Comparison of ENCODE assay signal across 9 mouse cellular contexts in the genomic region with DNA sequence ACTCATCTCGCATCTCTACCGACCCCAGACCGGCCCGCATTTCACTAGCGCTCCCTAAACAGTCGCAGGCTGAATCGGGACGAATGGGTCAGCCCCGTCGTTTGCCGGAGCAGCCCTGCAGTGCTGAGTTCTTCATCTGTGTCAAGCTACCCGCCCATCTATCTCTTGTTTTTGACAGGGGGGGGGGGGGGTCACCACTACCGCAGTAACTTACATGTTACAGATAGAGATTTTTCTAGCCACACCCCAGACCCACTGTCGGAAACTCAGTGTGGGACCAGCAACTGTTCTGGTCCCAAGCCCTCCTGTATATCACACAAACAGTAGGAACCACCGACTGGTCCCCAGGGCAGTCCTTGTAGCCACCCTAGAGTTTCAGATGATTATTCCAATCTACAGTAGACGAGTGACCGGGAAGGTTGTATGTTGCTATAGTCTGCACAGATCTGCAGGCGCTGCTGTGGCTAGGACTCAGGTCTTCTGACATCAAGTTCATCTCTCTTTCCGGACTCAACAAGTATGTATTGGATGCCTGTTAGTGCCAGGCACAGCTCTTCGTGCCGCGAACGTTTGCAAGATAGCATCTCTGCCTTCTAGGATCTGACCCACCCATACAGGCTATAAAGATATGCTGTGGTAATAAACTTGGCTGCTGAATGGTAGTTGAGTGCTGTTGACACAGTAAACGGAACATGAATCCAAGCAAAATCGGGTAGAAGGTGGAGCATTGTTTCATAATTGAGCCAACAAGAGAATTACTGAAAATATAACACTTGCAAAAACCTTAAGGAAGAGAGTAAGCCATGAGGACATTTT. TPM values are rescaled to one million over a fixed set of nuclear protein-coding genes. Genes with fewer than 3 reads are reported as not detected.
DNase-seq lines count a peak whose midpoint lies in the region; ATAC-seq and TF ChIP-seq lines count a peak whose summit lies in the region.
"Had no signal": no experiment of that assay in that cellular context is flagged by ENCODE, and none has a peak within 500 bp of the region (broad histone marks: within the 10 kb centered on the region; RNA-seq: fewer than 3 reads in every experiment).

No protein-coding gene starts in this region.

- peak overlapping the region; percentile 71 for H3K4me2 ChIP-seq in liver, embryonic 11.5 days
- peak overlapping the region; percentile 69 for H3K4me2 ChIP-seq in stomach, embryonic 16.5 days (ENCODE audit: low read depth, low read length)

- no peak for TF ChIP-seq CTCF in thymus, adult 2 months (IDR thresholded peaks at IDR 0.05; ENCODE audit: borderline replicate concordance, control insufficient read depth, extremely low read depth, insufficient read depth, low read length, poor library complexity)

- ATAC-seq in erythroblast, adult 5-6 weeks (replicated peaks; ENCODE audit: low FRiP score, poor library complexity, severe bottlenecking): no peak
- no peak for ATAC-seq in liver, embryonic 11.5 days (replicated peaks; ENCODE audit: low FRiP score)
- 0 out of 2 replicates have a peak, but pooled peaks have one; percentile 3 for ATAC-seq in stomach, embryonic 16.5 days (ENCODE audit: insufficient read depth, low FRiP score)

- no peak for TF ChIP-seq POLR2A in thymus, adult 2 months (IDR thresholded peaks at IDR 0.05; ENCODE audit: control insufficient read depth, extremely low read depth, insufficient read depth, low read length, poor library complexity)

- H3K9me3 ChIP-seq in erythroblast, embryonic 14.5 days (ENCODE audit: control insufficient read depth, low read length): no peaks in the 10 kb centered on the region
- no peaks in the 10 kb centered on the region for H3K9me3 ChIP-seq in liver, embryonic 11.5 days (ENCODE audit: control insufficient read depth, low read length)
- no peaks in the 10 kb centered on the region for H3K9me3 ChIP-seq in stomach, embryonic 16.5 days (replicated peaks; ENCODE audit: control insufficient read depth, low read length)

- WGBS in thymus, adult 2 months: 40% methylated on average over 25 of the region's 25 CpGs
- WGBS in liver, embryonic 11.5 days: 34% methylated on average over 25 of the region's 25 CpGs
- WGBS in stomach, embryonic 16.5 days: 27% methylated on average over 25 of the region's 25 CpGs

- peaks cover 45% of the 10 kb centered on the region for H3K27me3 ChIP-seq in erythroblast, embryonic 14.5 days (ENCODE audit: control insufficient read depth)
- H3K27me3 ChIP-seq in thymus, adult 2 months (ENCODE audit: control insufficient read depth, insufficient read depth, low read length): peaks cover 3% of the 10 kb centered on the region; the same call in 1 of the 2 replicates
- peaks cover 47% of the 10 kb centered on the region for H3K27me3 ChIP-seq in liver, embryonic 11.5 days (replicated peaks; ENCODE audit: control insufficient read depth, insufficient read depth, low read length)
- H3K27me3 ChIP-seq in stomach, embryonic 16.5 days (ENCODE audit: control insufficient read depth, insufficient read depth, low read length): no peaks in the 10 kb centered on the region

- no peak for DNase-seq in thymus, adult 2 months
- no peak for DNase-seq in thymus, postnatal 36 days
- DNase-seq in liver, embryonic 11.5 days (ENCODE audit: low spot score): no peak
- DNase-seq in spleen, adult 18-20 months: no peak
- DNase-seq in embryo, embryonic 11 days: no peak

- H3K27ac ChIP-seq in thymus, adult 2 months (ENCODE audit: control insufficient read depth, insufficient read depth, low read length): no peak overlapping the region
- no peak overlapping the region for H3K27ac ChIP-seq in liver, embryonic 11.5 days (ENCODE audit: low read depth, low read length)
- H3K27ac ChIP-seq in stomach, embryonic 16.5 days (ENCODE audit: low read length): 0 out of 2 replicates have a peak overlapping the region, but pooled peaks have one; percentile 47

- H3K4me3 ChIP-seq in erythroblast, embryonic 14.5 days (replicated peaks): peak overlapping the region; percentile 20
- H3K4me3 ChIP-seq in thymus, adult 2 months (ENCODE audit: control insufficient read depth, insufficient read depth, low read length): peak overlapping the region; percentile 36
- peak overlapping the region; percentile 63 for H3K4me3 ChIP-seq in liver, embryonic 11.5 days (ENCODE audit: low read depth, low read length)
- peak overlapping the region; percentile 78 for H3K4me3 ChIP-seq in stomach, embryonic 16.5 days (replicated peaks; ENCODE audit: low read length)
- H3K4me3 ChIP-seq: myocyte had no signal

- no peaks in the 10 kb centered on the region for H3K4me1 ChIP-seq in erythroblast, embryonic 14.5 days (ENCODE audit: control insufficient read depth)
- peaks cover 7% of the 10 kb centered on the region for H3K4me1 ChIP-seq in thymus, adult 2 months (replicated peaks; ENCODE audit: control insufficient read depth, insufficient read depth, low read length)
- peaks cover 4% of the 10 kb centered on the region; the same call in 1 of the 2 replicates for H3K4me1 ChIP-seq in liver, embryonic 11.5 days (replicated peaks; ENCODE audit: control insufficient read depth, insufficient read depth, low read length)
- peaks cover 8% of the 10 kb centered on the region; the same call in 1 of the 2 replicates for H3K4me1 ChIP-seq in stomach, embryonic 16.5 days (ENCODE audit: control insufficient read depth, insufficient read depth, low read length)

- H3K9ac ChIP-seq in liver, embryonic 11.5 days (ENCODE audit: low read depth, low read length): 0 out of 2 replicates have a peak overlapping the region, but pooled peaks have one; percentile 38
- peak overlapping the region; percentile 89 for H3K9ac ChIP-seq in stomach, embryonic 16.5 days (ENCODE audit: low read length)

- no peaks in the 10 kb centered on the region for H3K36me3 ChIP-seq in erythroblast, embryonic 14.5 days (ENCODE audit: control insufficient read depth)
- no peaks in the 10 kb centered on the region for H3K36me3 ChIP-seq in thymus, adult 2 months (ENCODE audit: control insufficient read depth, insufficient read depth, low read length)
- H3K36me3 ChIP-seq in liver, embryonic 11.5 days (ENCODE audit: control insufficient read depth, insufficient read depth, low read length): no peaks in the 10 kb centered on the region
- H3K36me3 ChIP-seq in stomach, embryonic 16.5 days (ENCODE audit: control insufficient read depth, insufficient read depth, low read length): no peaks in the 10 kb centered on the region

RNA-seq across cellular contexts. Expression of a gene that starts 0.5 kb away (rescaled TPM):
- not detected in 2 replicates for polyA plus RNA-seq in erythroblast, embryonic 14.5 days (2012)
- total RNA-seq in erythroblast, adult 5-6 weeks (2015; ENCODE audit: low replicate concordance): not detected in 2 replicates
- total RNA-seq in erythroblast, adult 5-6 weeks (2017; ENCODE audit: low replicate concordance): not detected in 2 replicates
- polyA plus RNA-seq in thymus, adult 2 months (2012; rRNA removed): 2.0 and 2.5 TPM in 2 replicates
- polyA plus RNA-seq in liver, embryonic 11.5 days (2014; fragmentation: Nextera tagmentation; extraction: Ambion mirVana): 0.80 and 0.87 TPM in 2 replicates
- 3.4 and 3.9 TPM in 2 replicates for polyA plus RNA-seq in stomach, embryonic 16.5 days (2015; fragmentation: Nextera tagmentation; extraction: Ambion mirVana)

RNA-seq across cellular contexts. Expression of a gene that starts 34.0 kb away (rescaled TPM):
- polyA plus RNA-seq in erythroblast, embryonic 14.5 days (2012): not detected in 2 replicates
- total RNA-seq in erythroblast, adult 5-6 weeks (2015; ENCODE audit: low replicate concordance): not detected in 2 replicates
- not detected in 2 replicates for total RNA-seq in erythroblast, adult 5-6 weeks (2017; ENCODE audit: low replicate concordance)
- 34.9 and 39.6 TPM in 2 replicates for polyA plus RNA-seq in thymus, adult 2 months (2012; rRNA removed)
- 1.0 and 1.3 TPM in 2 replicates for polyA plus RNA-seq in liver, embryonic 11.5 days (2014; fragmentation: Nextera tagmentation; extraction: Ambion mirVana)
- polyA plus RNA-seq in stomach, embryonic 16.5 days (2015; fragmentation: Nextera tagmentation; extraction: Ambion mirVana): 30.7 and 38.4 TPM in 2 replicates
- polyA plus RNA-seq: myocyte had no signal

Comparison
In these comparisons a context has a peak if more than half of its experiments do, and no peak if none do; other contexts are left out.
1. H3K4me3 ChIP-seq: peak in every context shown above with its lines; median percentile 78 in stomach, embryonic 16.5 days; 63 in liver, embryonic 11.5 days; 36 in thymus, adult 2 months; 20 in erythroblast, embryonic 14.5 days.
2. RNA of a gene that starts 34.0 kb away (polyA plus RNA-seq): 34.9 to 39.6 TPM in thymus, adult 2 months and 30.7 to 38.4 TPM in stomach, embryonic 16.5 days; 1.0 to 1.3 TPM in liver, embryonic 11.5 days and not detected in erythroblast, embryonic 14.5 days; every median in the first group is over 10 times any median in the second.